ENCODE assay signal across 19 mouse cellular contexts in the genomic region with DNA sequence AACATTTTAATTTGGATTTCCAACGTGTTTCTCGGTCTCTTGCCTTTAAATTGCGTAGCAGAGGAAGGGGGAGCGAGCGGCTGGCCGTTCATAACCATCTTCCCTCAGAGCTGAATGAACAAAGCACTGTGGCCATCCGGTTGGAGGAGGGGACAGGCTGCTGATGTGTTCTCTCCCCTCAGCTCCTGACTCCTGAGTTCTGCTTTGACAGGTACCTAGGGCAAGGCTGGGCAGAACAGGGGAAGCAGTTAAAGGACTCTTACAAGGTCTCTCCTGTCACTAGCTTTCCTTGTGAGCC. TPM values are rescaled to one million over a fixed set of nuclear protein-coding genes. Genes with fewer than 3 reads are reported as not detected.
DNase-seq lines count a peak whose midpoint lies in the region; ATAC-seq lines count a peak whose summit lies in the region.
"Had no signal": no experiment of that assay in that cellular context is flagged by ENCODE, and none has a peak within 500 bp of the region (broad histone marks: within the 10 kb centered on the region; RNA-seq: fewer than 3 reads in every experiment).

No protein-coding gene starts in this region.

- ATAC-seq in forebrain, embryonic 15.5 days (replicated peaks) = peak; percentile 54
- ATAC-seq in hindbrain, embryonic 16.5 days = peak; percentile 53
- ATAC-seq in neural tube, embryonic 15.5 days (ENCODE audit: low FRiP score) = peak; percentile 59; the same call in 1 of the 2 replicates
- no peak for ATAC-seq in intestine, embryonic 15.5 days

- no peaks in the 10 kb centered on the region for H3K36me3 ChIP-seq in forebrain, embryonic 15.5 days
- no peaks in the 10 kb centered on the region for H3K36me3 ChIP-seq in hindbrain, embryonic 16.5 days (ENCODE audit: control insufficient read depth, insufficient read depth, low read length)
- H3K36me3 ChIP-seq in neural tube, embryonic 15.5 days = no peaks in the 10 kb centered on the region
- no peaks in the 10 kb centered on the region for H3K36me3 ChIP-seq in intestine, embryonic 15.5 days
- H3K36me3 ChIP-seq: embryonic facial prominence, embryonic 12.5 days; G1E; liver, embryonic 15.5 days; stomach, embryonic 15.5 days had no signal

- 0 out of 2 replicates have a peak overlapping the region, but pooled peaks have one; percentile 22 for H3K9ac ChIP-seq in forebrain, embryonic 15.5 days (replicated peaks)
- peak overlapping the region; percentile 18; the same call in 1 of the 2 replicates for H3K9ac ChIP-seq in hindbrain, embryonic 16.5 days (ENCODE audit: low read depth, low read length)
- H3K9ac ChIP-seq in neural tube, embryonic 15.5 days (replicated peaks) = 0 out of 2 replicates have a peak overlapping the region, but pooled peaks have one; percentile 11
- H3K9ac ChIP-seq in intestine, embryonic 15.5 days = no peak overlapping the region
- H3K9ac ChIP-seq: embryonic facial prominence, embryonic 12.5 days; liver, embryonic 15.5 days; stomach, embryonic 15.5 days had no signal

- 4% methylated on average over 7 of the region's 7 CpGs for WGBS in forebrain, embryonic 15.5 days
- 16% methylated on average over 7 of the region's 7 CpGs for WGBS in hindbrain, embryonic 16.5 days
- WGBS in neural tube, embryonic 15.5 days = 19% methylated on average over 7 of the region's 7 CpGs
- WGBS in intestine, embryonic 15.5 days = 72% methylated on average over 7 of the region's 7 CpGs

- H3K4me1 ChIP-seq in forebrain, embryonic 15.5 days = peaks cover 22% of the 10 kb centered on the region
- peaks cover 11% of the 10 kb centered on the region for H3K4me1 ChIP-seq in hindbrain, embryonic 16.5 days (ENCODE audit: control insufficient read depth, insufficient read depth, low read depth, low read length)
- peaks cover 23% of the 10 kb centered on the region for H3K4me1 ChIP-seq in neural tube, embryonic 15.5 days
- no peaks in the 10 kb centered on the region for H3K4me1 ChIP-seq in intestine, embryonic 15.5 days (replicated peaks)
- H3K4me1 ChIP-seq: embryonic facial prominence, embryonic 12.5 days; liver, embryonic 15.5 days; stomach, embryonic 15.5 days had no signal

- peak; percentile 38 for DNase-seq in retina, postnatal 1 day
- DNase-seq in retina, embryonic 14.5 days (ENCODE audit: low spot score) = no peak
- no peak for DNase-seq in heart, postnatal 14 days
- DNase-seq: adrenal gland, postnatal 25 days; heart, adult 11 months; kidney, adult 11 months; kidney, postnatal 14 days; left cerebral cortex, postnatal 4 days; lung, postnatal 10 days; spleen, adult 18-20 months had no signal

- intact Hi-C loops in heart, postnatal 14 days (cut with DNase I) = no loop called here

- H3K9me3 ChIP-seq in forebrain, embryonic 15.5 days = no peaks in the 10 kb centered on the region
- no peaks in the 10 kb centered on the region for H3K9me3 ChIP-seq in hindbrain, embryonic 16.5 days (ENCODE audit: control insufficient read depth, low read length)
- no peaks in the 10 kb centered on the region for H3K9me3 ChIP-seq in neural tube, embryonic 15.5 days (replicated peaks)
- no peaks in the 10 kb centered on the region for H3K9me3 ChIP-seq in intestine, embryonic 15.5 days
- H3K9me3 ChIP-seq: embryonic facial prominence, embryonic 12.5 days; G1E; liver, embryonic 15.5 days; stomach, embryonic 15.5 days had no signal

- H3K4me3 ChIP-seq in forebrain, embryonic 15.5 days = no peak overlapping the region
- H3K4me3 ChIP-seq in hindbrain, embryonic 16.5 days (ENCODE audit: low read length) = no peak overlapping the region
- H3K4me3 ChIP-seq in neural tube, embryonic 15.5 days (replicated peaks) = no peak overlapping the region
- H3K4me3 ChIP-seq in intestine, embryonic 15.5 days (replicated peaks) = no peak overlapping the region
- H3K4me3 ChIP-seq: embryonic facial prominence, embryonic 12.5 days; liver, embryonic 15.5 days; stomach, embryonic 15.5 days had no signal

- H3K4me2 ChIP-seq in forebrain, embryonic 15.5 days (replicated peaks) = peak overlapping the region; percentile 18
- no peak overlapping the region for H3K4me2 ChIP-seq in hindbrain, embryonic 16.5 days (ENCODE audit: low read length)
- no peak overlapping the region for H3K4me2 ChIP-seq in neural tube, embryonic 15.5 days
- no peak overlapping the region for H3K4me2 ChIP-seq in intestine, embryonic 15.5 days (replicated peaks)
- H3K4me2 ChIP-seq: embryonic facial prominence, embryonic 12.5 days; liver, embryonic 15.5 days; stomach, embryonic 15.5 days had no signal

- H3K27me3 ChIP-seq in forebrain, embryonic 15.5 days = no peaks in the 10 kb centered on the region
- H3K27me3 ChIP-seq in hindbrain, embryonic 16.5 days (replicated peaks; ENCODE audit: control insufficient read depth, insufficient read depth, low read length) = no peaks in the 10 kb centered on the region
- H3K27me3 ChIP-seq in neural tube, embryonic 15.5 days (replicated peaks) = no peaks in the 10 kb centered on the region
- no peaks in the 10 kb centered on the region for H3K27me3 ChIP-seq in intestine, embryonic 15.5 days (replicated peaks)
- H3K27me3 ChIP-seq: embryonic facial prominence, embryonic 12.5 days; liver, embryonic 15.5 days; stomach, embryonic 15.5 days had no signal

- H3K27ac ChIP-seq in forebrain, embryonic 15.5 days (replicated peaks) = peak overlapping the region; percentile 68
- peak overlapping the region; percentile 32; the same call in 1 of the 2 replicates for H3K27ac ChIP-seq in hindbrain, embryonic 16.5 days (ENCODE audit: low read depth, low read length)
- peak overlapping the region; percentile 69 for H3K27ac ChIP-seq in neural tube, embryonic 15.5 days (replicated peaks)
- no peak overlapping the region for H3K27ac ChIP-seq in intestine, embryonic 15.5 days
- H3K27ac ChIP-seq: embryonic facial prominence, embryonic 12.5 days; liver, embryonic 15.5 days; stomach, embryonic 15.5 days had no signal

RNA-seq across cellular contexts. Expression of gene Kcnd3, which starts 53.7 kb away (rescaled TPM):
- polyA plus RNA-seq in forebrain, embryonic 15.5 days (2015; fragmentation: Nextera tagmentation; extraction: Ambion mirVana) = 8.2 and 8.4 TPM in 2 replicates
- polyA plus RNA-seq in hindbrain, embryonic 16.5 days (2015; fragmentation: Nextera tagmentation; extraction: Ambion mirVana) = 9.1 TPM in 2 replicates
- 8.1 and 8.2 TPM in 2 replicates for polyA plus RNA-seq in neural tube, embryonic 15.5 days (2015; fragmentation: Nextera tagmentation; extraction: Ambion mirVana)
- 4.3 and 4.5 TPM in 2 replicates for polyA plus RNA-seq in intestine, embryonic 15.5 days (2015; fragmentation: Nextera tagmentation; extraction: Ambion mirVana)
- total RNA-seq in heart, postnatal 14 days (2021) = 1 to 10 TPM; 4.4 to 5.2 TPM
- total RNA-seq: megakaryocyte-erythroid progenitor cell, adult 5-6 weeks had no signal
- polyA plus RNA-seq: G1E had no signal
